Mouse (Mus musculus): Measurements from ENCODE around the gene Barx1.

DNA sequence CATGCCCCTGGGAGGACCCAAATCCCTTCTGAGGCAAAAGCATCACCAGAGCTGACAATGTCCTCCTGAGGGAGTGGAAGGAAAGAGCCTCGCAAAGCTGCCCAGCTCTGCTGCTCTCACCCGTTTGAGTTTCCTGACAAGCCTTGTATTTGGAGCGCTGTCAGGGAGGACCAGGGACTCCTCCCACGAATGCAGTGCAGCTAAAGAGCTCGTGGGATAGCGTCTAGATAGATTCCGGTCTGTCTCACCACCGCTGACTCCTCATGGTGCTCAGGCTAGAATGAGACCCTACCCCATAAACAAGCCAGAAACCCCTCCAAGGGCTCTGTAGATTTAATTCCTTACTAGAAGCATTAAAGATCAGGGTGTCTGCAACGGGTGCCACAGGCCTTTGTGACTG is 5.0 kb upstream of the Barx1 start:
- TF ChIP-seq POLR2A (IDR thresholded peaks at IDR 0.05; ENCODE audit: low read depth, low read length) (no peak), CTCF (IDR thresholded peaks at IDR 0.05; ENCODE audit: borderline replicate concordance, insufficient read depth, low read length) (no peak)

Measured in embryonic fibroblast, embryonic 13.5 days (primary cell).